Mouse (Mus musculus) erythroblast, embryonic 14.5 days (primary cell): ENCODE data around the gene Zwilch. TPM values are rescaled to one million over a fixed set of nuclear protein-coding genes. Genes with fewer than 3 reads are reported as not detected.
"Not testable (repeated sequence)": the region's sequence is repeated elsewhere in the genome, so short reads cannot be mapped to it uniquely, and the experiment has no call there.

Experiments
- H3K27me3 ChIP-seq: 2 replicates; pipeline ENCODE4 v1.6.1; 2012; ENCODE audit warnings: inconsistent platforms; ENCODE audit not compliant: control insufficient read depth
- H3K36me3 ChIP-seq: 2 replicates; pipeline ENCODE4 v1.6.1; 2012; ENCODE audit warnings: mild to moderate bottlenecking, inconsistent platforms; ENCODE audit not compliant: control insufficient read depth
- H3K4me1 ChIP-seq: 2 replicates; pipeline ENCODE4 v1.6.1; 2012; ENCODE audit warnings: inconsistent platforms; ENCODE audit not compliant: control insufficient read depth
- H3K4me3 ChIP-seq: replicated peaks from 2 replicates; pipeline ENCODE3; 2012; ENCODE audit warnings: moderate library complexity, mild to moderate bottlenecking, inconsistent platforms
- H3K9me3 ChIP-seq: 2 replicates; pipeline ENCODE4 v1.6.1; 2012; ENCODE audit warnings: low read length, inconsistent platforms, mixed read lengths; ENCODE audit not compliant: control insufficient read depth
- GATA1 ChIP-seq: IDR thresholded peaks from 2 replicates; pipeline ENCODE4 v1.6.1; 2012; ENCODE audit warnings: low read length, inconsistent platforms, mixed read lengths
- TAL1 ChIP-seq: IDR thresholded peaks from 3 replicates; pipeline ENCODE4 v1.6.1; 2012; ENCODE audit warnings: low read length, inconsistent platforms, mixed read lengths
- polyA plus RNA-seq: library from polyadenylated mRNA; stranded (reverse); fragments of >175 nt; gene quantifications from 2 replicates; pipeline ENCODE4 v1.2.3, GENCODE M21; 2012

The Zwilch gene
- polyA plus RNA-seq, 1 experiment = 2.0 TPM

DNA sequence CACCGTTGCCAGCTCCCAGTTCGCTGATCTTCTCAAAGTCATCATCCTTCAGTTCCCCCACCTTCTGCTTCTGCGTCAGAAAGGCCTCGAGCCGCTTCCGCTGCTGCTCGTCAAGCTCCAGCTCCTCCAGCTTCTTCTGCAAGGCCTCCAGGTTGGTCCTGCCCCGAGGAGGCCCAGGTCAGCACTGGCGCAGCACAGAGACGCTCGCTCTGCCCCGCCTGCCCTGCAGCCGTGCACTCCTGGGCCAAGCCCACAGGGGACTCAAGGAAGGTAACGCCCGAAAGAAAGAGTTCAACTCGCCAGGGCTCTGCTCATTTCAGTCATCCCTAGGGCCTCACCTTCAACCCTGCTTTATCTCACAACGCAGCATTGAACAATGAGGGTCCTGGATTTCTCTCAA lies 41.5 kb upstream of the Zwilch start:
- Histone ChIP-seq H3K27me3 (no peaks in the 10 kb centered on the region), H3K4me3 (no peak overlapping the region), H3K4me1 (no peaks in the 10 kb centered on the region), H3K36me3 (peaks cover 17% of the 10 kb centered on the region), H3K9me3 (no peaks in the 10 kb centered on the region)
- no peak for TF ChIP-seq TAL1
- no peak for TF ChIP-seq GATA1

DNA sequence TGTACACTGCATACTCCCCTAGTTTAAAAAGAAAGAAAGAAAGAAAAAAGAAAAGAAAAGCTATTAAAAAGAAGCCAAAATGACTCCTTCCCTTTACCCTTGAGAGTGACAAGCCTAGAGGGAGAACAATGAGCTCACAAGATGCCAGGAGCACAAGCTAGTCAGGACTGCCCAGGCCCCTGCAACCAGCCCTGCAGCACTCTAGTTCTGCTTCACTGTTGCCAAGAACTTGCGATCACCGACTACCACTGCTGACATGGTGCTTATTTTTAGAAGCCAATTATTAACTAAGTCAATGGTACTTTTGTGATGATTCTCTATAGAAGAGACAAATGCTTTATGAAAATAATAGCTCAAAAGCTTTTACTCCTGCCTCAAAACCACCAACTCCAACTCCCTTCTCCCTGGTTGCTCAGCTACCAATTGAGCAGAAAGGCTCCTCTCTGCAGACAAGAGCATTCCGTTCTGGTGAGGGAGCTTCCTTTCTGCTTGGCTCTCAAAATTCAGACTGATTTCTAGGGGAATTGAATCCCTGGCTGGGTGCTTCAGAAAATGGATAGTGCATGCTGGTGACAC lies 34.7 kb upstream of the Zwilch start:
- H3K4me3 ChIP-seq = no peak overlapping the region
- H3K36me3 ChIP-seq = peaks cover 29% of the 10 kb centered on the region
- H3K27me3 ChIP-seq = no peaks in the 10 kb centered on the region
- TF ChIP-seq TAL1 (no peak), GATA1 (no peak)
- H3K4me1 ChIP-seq = no peaks in the 10 kb centered on the region
- H3K9me3 ChIP-seq = no peaks in the 10 kb centered on the region

DNA sequence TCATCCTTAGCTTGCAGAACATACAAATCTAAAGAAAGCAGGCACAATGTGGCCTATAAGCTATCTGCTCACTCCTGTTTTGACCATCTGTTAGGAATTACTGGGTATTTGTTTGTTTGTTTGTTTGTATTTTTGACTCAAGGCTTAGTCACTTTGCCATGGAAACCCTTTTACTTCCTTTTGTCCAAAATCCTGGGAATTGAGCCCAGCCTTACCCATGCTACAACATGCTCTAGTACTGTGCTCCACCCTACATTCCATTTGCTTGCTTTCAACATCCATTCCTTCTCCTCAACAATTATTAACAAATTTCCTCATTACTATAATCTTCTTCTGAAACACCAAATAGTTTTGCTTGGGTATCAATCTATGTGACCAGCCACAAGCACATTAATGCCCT lies 30.0 kb upstream of the Zwilch start:
- Histone ChIP-seq H3K4me3 (no peak overlapping the region), H3K36me3 (peaks cover 11% of the 10 kb centered on the region; the same call in 1 of the 2 replicates), H3K27me3 (no peaks in the 10 kb centered on the region), H3K4me1 (no peaks in the 10 kb centered on the region), H3K9me3 (no peaks in the 10 kb centered on the region)
- TF ChIP-seq GATA1 (no peak), TAL1 (no peak)

DNA sequence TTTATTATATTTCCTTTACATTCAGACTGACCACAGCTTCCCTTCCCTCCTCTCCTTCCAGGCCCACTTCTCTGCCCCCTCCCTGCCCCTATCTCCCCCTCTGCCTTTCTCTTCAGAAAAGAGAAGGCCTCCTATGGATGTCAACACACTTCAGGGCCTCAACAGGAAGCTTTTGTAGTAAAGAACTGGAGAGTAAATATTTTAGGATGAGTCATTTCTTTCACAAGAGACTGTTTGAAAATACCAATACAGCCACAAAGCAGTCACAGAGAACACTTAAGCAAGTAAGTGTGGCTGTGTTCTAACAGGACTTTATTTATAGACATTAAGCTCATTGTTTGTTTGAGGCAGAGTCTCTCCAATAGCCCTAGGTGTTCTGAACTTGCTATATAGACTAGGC lies 29.4 kb upstream of the Zwilch start:
- H3K4me3 ChIP-seq = no peak overlapping the region
- no peaks in the 10 kb centered on the region for H3K4me1 ChIP-seq
- H3K27me3 ChIP-seq = no peaks in the 10 kb centered on the region
- peaks cover 11% of the 10 kb centered on the region; the same call in 1 of the 2 replicates for H3K36me3 ChIP-seq
- no peak for TF ChIP-seq TAL1
- H3K9me3 ChIP-seq = no peaks in the 10 kb centered on the region

DNA sequence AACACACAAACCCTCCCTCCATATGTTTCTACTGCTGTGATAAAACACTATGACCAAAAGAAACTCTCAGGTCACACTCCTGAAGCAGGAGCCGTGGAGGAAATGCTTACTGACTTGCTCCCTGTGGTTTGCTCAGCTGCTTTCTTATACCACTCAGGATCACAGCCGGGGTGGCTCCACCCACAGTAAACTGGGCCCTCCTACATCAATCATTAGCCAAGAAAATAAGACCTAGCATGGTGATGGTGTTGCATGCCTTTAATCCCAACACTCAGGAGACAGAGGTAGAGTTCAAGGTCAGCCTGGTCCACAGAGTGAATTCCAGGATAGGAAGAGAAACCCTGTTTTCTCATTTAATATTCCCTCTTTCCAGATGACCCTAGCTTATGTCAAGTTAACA lies 27.0 kb upstream of the Zwilch start:
- no peak for TF ChIP-seq GATA1
- TF ChIP-seq TAL1 = no peak
- no peak overlapping the region for H3K4me3 ChIP-seq
- H3K27me3 ChIP-seq = no peaks in the 10 kb centered on the region
- no peaks in the 10 kb centered on the region for H3K9me3 ChIP-seq
- peaks cover 12% of the 10 kb centered on the region for H3K36me3 ChIP-seq
- H3K4me1 ChIP-seq = no peaks in the 10 kb centered on the region

DNA sequence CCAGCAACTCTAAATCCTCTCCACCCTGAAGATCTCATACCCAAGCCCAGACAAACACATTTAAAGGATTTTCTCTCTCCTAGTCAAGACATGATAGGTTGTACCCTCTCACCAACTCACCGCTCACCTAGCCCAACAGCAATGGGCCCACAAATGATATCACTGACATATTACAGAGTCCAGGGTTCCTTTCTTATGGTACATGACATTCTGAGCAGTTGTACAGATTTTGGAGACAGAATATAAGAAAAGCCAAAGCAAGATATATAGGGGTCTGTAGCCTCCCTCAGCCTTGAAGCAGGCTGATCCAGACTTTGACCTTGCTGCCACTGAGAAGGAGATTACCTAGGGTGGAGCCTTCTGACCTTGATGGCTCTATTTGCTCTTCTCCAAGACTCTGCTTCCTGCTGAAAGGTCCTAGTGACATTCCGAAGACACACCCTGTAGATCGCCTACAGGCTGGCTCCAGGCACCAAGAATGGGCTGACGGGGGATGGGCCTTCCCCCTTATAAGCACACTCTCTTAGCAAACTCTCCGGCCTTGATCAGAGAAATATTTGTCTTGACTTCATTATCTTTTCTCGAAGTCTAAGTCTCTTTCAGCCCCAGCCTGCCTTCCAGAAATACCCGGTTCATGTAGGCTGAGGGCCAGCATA lies 26.0 kb upstream of the Zwilch start:
- H3K4me3 ChIP-seq, H3K36me3 ChIP-seq, H3K27me3 ChIP-seq, H3K4me1 ChIP-seq, H3K9me3 ChIP-seq: not testable (repeated sequence)

DNA sequence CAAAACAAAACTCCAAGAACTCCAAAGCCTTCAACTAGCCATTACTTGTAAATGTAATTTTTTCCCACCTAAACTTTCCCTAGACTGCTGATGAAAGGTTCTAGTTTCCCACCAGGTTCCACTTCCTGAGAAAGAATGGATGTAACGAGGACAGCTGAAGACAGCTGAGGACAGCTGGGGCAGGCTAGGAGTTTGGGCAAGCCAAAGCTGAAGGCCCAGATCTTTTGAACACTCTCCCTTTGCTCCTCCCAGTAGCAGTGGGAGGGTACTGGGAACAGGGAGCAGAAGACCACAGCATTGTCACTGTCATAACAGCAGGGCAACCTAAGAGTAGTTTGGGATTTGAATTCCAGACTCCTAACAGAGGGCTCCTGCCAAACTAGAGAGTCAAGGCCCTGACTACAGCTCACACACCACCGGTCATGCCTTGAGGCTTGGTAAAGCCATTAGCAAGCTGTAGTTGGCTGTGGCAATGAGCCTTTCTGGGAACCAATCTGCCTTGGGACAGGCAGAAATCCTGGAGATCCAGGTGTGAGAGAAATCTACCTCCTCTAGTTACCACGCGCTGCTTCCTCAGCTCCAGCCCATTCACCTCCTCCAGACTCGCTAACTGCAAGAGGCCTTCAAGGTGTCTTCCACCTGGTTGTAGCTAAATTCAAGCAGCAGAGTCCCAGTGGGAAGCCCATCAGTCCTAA lies 25.3 kb upstream of the Zwilch start:
- Histone ChIP-seq H3K4me3 (no peak overlapping the region), H3K27me3 (no peaks in the 10 kb centered on the region), H3K36me3 (peaks cover 8% of the 10 kb centered on the region), H3K9me3 (no peaks in the 10 kb centered on the region), H3K4me1 (no peaks in the 10 kb centered on the region)
- TF ChIP-seq GATA1 (no peak), TAL1 (no peak)

DNA sequence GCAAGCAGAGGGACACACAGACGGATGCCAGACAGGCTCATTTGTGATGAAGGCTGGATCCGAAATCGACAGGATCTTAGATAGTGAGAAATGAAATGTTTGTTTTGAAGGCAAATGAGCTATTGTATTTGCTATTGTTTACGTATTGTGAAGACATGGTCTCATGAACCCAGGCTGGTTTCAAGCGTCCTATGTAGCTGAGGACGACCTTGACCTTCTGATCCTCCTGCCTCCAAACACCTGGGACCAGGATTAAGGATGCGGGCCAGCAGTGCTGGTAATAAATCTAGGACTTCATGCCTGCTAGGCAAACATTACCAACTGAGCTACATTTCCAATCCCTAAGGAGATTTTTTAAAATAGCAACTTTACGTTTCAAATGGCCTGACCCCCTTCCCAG lies 24.6 kb upstream of the Zwilch start:
- Histone ChIP-seq H3K36me3 (peaks cover 14% of the 10 kb centered on the region), H3K4me3 (no peak overlapping the region), H3K9me3 (no peaks in the 10 kb centered on the region), H3K4me1 (no peaks in the 10 kb centered on the region), H3K27me3 (no peaks in the 10 kb centered on the region)
- TF ChIP-seq TAL1 = no peak
- no peak for TF ChIP-seq GATA1

DNA sequence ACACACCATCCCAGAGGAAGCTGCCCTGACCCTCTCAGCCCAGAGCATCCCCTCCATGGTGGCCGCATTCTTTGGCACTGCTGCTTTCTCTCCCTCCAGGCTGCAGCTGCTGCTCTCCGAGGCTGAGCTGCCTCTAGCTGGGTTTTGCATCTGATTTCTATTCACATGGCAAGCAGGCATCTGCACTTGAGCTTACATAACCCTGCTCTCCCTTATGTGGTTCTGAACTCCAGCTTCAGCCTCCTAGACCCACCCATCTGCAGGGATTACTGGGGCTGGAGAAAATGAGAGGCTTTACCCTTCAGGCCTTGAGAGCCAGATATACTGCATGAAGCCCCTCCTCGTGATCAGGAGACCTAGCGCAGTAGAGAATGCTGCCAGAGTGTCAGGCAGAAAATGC lies 22.6 kb upstream of the Zwilch start:
- Histone ChIP-seq H3K4me3 (no peak overlapping the region), H3K4me1 (no peaks in the 10 kb centered on the region), H3K36me3 (peaks cover 25% of the 10 kb centered on the region), H3K9me3 (no peaks in the 10 kb centered on the region), H3K27me3 (no peaks in the 10 kb centered on the region)
- TF ChIP-seq GATA1 (no peak), TAL1 (no peak)

DNA sequence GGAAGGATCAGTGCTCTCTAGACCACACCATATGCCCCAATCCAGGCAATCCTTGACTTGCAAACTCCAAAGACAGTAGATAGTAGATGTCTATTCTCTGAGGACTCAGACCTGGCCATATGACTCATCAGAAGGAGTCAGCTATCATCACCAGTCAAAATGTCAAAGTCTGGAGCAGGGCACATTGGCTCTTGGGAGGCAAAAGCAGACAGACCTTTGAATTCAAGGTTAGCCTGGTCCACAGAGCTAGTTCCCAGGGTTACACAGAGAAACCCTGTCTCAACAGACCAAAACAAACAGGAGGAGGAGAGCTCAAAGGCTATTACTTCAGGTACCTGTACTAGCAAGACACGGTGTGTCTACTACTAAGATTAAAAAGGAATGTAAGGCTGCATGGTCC lies 21.0 kb upstream of the Zwilch start:
- no peaks in the 10 kb centered on the region for H3K27me3 ChIP-seq
- H3K36me3 ChIP-seq = peaks cover 36% of the 10 kb centered on the region
- no peaks in the 10 kb centered on the region for H3K9me3 ChIP-seq
- TF ChIP-seq TAL1 = no peak
- TF ChIP-seq GATA1 = no peak
- no peak overlapping the region for H3K4me3 ChIP-seq
- H3K4me1 ChIP-seq = no peaks in the 10 kb centered on the region
